Mouse (Mus musculus) adrenal gland, postnatal 14 days (tissue): ENCODE data around the gene Gm11487. TPM values are rescaled to one million over a fixed set of nuclear protein-coding genes. Genes with fewer than 3 reads are reported as not detected.
A peak's percentile ranks its signal among the peaks of the same experiment; 100 is the strongest.
"Not testable (repeated sequence)": the region's sequence is repeated elsewhere in the genome, so short reads cannot be mapped to it uniquely, and the experiment has no call there.

Experiments
- DNase-seq: peaks from one replicate; pipeline ENCODE4 v3.0.0; 2021; ENCODE audit warnings: mixed read lengths
- long read RNA-seq, 2 experiments: library from polyadenylated mRNA; stranded (forward); transcript quantifications; one replicate each; pipeline ENCODE4 v2.0.0; 2021
- total RNA-seq: library from RNA; stranded (reverse); gene quantifications from 2 replicates; pipeline ENCODE4 v1.2.3, GENCODE M21; 2021

Gm11487 gene
- not detected in 2 replicates for total RNA-seq
- long read RNA-seq, experiment 1, result 0 reads
- long read RNA-seq, experiment 2, result 0 reads

GRCm38 (mm10) chr4:73404972-73405371 lies at the start of gene Gm11487:
Gene Gm11487, minus strand, starts transcription at chr4:73405072.
- not testable (repeated sequence) for DNase-seq

- DNase-seq, result peak; percentile 27
Observed at GRCm38 (mm10) chr4:73444715-73445114, 39.8 kb upstream of the Gm11487 start.

DNA sequence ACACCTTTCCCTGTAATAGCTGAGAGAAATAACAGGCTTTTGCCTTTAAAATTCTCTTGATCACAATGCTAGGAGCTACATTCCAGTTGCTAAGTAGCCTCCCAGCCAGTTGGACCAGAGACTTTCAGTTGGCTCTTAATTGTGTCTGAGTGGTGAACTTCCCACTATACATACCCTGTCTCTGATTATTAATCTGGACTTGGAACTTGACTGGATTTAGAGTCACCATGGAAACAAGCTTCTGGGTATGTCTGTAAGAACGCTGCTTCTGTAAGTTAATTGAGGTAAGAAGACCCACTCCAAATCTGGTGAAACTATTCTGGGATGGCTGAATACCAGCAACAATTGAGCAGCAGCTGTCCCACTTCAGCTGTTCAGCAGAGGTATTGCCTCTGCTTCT lies 37.7 kb upstream of the Gm11487 start:
- no peak for DNase-seq

- DNase-seq, result no peak
Observed at GRCm38 (mm10) chr4:73425903-73426302, 21.0 kb upstream of the Gm11487 start.

DNA sequence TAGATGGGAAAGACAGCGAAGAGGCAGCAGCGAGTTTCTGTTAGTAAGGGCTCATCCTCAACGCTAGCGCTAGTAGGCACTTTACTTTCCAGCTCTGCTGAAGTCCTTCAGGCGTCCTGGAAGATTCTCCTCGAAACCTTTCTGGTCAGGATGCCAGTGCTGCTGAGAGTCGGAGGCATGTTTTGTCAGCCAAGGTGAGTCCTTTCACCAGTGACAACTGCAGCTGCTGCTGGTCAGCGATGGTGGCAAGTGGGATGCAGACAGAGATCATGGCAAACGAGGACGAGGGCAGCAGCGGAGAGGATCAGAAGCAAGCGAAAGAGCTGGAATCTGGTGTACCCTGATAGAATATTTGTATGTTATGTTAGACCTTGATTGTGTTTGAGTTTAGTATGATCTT lies 18.2 kb upstream of the Gm11487 start:
- no peak for DNase-seq

GRCm38 (mm10) chr4:73366534-73366933 lies 38.3 kb downstream of the Gm11487 start:
- DNase-seq, result no peak

Other genes with a start within 250 kb of the Gm11487 start
- not detected in 2 replicates for gene Gm11238, start 202.8 kb upstream of the Gm11487 start, total RNA-seq
- not detected in 2 replicates for gene Gm11237, start 217.9 kb upstream of the Gm11487 start, total RNA-seq
- not detected in 2 replicates for gene Gm11236, start 233.0 kb upstream of the Gm11487 start, total RNA-seq